Mouse (Mus musculus): ENCODE data around the gene Runx3. TPM values are rescaled to one million over a fixed set of nuclear protein-coding genes. Genes with fewer than 3 reads are reported as not detected.
"Not testable (repeated sequence)": the region's sequence is repeated elsewhere in the genome, so short reads cannot be mapped to it uniquely, and the experiment has no call there.

Gene Runx3
- total RNA-seq, 2 experiments from 2014 or later = not detected

DNA sequence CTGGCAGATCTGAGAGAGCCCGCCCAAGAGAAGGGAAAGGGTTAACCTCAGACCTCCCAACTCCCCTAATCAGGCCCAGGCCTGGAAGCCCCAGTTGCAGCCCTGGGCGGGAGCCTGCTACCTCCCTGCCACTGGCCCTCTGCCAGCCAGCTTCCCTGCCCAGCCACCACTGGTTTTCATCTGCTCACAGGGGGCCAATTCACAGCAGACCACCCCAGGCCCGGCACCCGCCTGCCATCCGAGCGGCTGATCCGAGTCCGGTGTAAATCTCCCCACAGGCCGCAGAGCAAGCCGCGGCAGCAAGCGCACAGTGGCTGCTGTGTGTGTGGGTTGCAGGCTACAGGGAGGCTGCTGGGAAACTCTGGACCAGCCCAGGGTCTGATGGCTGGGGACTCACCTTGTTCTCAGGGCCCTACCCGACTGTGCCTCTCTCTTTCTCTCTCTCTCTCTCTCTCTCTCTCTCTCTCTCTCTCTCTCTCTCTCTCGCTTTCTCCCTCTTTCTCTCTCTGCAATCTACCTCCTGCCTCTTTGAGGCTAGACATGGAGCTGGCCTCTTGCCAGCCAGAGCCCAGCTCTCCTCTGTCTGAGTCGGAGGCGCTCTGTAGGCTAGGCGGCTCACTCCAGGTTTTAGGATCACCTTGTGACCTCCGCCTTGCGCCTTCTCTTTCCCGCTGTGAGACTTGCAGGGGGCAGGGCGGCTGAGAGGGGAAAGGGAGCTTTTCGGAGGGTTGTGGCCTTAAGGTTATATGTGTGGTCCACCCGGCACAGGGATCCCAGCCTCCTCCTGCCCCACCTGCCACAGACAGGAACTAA is 46.2 kb downstream of the Runx3 start:
- DNase-seq (ENCODE audit: extremely low spot score in 1 of 2, low spot score in 1 of 2) = no peak

GRCm38 (mm10) chr4:135167816-135168527 is 47.5 kb downstream of the Runx3 start:
- no peak for DNase-seq (ENCODE audit: extremely low spot score in 1 of 2, low spot score in 1 of 2)

DNA sequence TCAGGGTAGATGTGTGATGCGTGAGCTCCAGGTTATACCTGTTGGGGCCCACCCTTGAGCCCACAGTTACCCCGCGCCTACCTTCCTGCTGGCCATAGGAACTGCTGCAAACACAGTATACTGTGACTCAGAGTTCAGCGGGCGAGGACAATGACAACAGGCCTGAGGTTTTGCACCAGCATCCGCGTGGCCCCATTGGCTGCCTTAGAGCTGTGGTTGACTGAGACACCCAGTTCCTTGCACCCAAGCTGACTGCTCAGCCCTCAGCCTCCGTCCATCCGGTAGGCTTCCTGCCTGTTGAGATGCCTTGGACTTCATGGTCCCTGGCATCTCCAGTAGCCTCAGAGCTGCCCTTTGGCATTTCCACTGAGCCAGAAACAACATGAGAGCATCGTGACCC is 48.6 kb downstream of the Runx3 start:
- DNase-seq (ENCODE audit: extremely low spot score in 1 of 2, low spot score in 1 of 2) = no peak

DNA sequence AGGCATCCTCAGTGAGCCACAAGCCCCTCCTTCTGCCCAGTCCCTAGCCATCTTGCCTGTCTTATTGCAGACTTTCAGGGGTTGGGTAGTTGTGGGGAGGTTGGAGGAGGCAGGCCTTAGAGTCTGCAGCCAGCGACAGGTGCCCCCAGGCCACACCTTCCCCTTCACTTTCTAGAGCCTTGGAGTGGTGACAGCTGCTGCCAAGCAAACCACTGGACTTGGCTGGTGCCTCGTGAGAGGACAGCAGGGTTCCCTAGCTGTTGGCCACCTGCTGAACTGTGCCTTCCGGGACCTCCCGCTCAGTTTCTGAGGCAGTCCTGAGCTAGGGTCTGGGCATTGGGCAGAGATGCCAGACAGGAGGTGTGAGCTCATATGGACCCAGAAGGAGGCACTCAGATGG is 49.0 kb downstream of the Runx3 start:
- no peak for DNase-seq (ENCODE audit: extremely low spot score in 1 of 2, low spot score in 1 of 2)

- no peak for DNase-seq (ENCODE audit: extremely low spot score in 1 of 2, low spot score in 1 of 2)
Observed at GRCm38 (mm10) chr4:135171304-135171875, 50.9 kb downstream of the Runx3 start.

DNA sequence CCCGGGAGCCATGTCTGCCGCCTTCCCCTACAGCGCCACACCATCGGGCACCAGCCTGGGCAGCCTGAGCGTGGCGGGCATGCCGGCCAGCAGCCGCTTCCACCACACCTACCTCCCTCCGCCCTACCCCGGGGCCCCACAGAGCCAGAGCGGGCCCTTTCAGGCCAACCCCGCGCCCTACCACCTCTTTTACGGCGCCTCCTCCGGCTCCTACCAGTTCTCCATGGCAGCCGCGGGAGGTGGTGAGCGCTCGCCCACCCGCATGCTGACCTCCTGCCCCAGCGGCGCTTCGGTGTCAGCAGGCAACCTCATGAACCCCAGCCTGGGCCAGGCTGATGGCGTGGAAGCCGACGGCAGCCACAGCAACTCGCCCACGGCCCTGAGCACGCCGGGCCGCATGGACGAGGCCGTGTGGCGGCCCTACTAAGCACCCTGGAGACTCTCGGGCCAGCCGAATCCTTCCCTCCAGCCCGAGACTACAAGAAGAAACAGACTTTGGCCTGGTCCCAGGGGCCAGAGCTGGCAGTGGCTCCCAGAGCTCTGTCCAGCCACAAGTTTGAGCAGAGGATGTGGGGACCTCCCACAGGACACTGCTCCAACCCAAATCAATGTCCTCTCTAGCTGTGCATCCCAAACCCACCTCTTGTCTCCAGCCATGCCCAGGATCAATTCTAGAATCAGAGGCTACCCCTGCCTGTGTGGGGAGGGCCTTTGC is 55.1 kb downstream of the Runx3 start:
- no peak for DNase-seq (ENCODE audit: extremely low spot score in 1 of 2, low spot score in 1 of 2)

- DNase-seq (ENCODE audit: extremely low spot score in 1 of 2, low spot score in 1 of 2) = no peak
Observed at GRCm38 (mm10) chr4:135177568-135177967, 57.1 kb downstream of the Runx3 start.

- DNase-seq (ENCODE audit: extremely low spot score in 1 of 2, low spot score in 1 of 2) = peak in 1 of 2 experiments; percentile 47
Observed at GRCm38 (mm10) chr4:135179077-135179481, 58.6 kb downstream of the Runx3 start.

DNA sequence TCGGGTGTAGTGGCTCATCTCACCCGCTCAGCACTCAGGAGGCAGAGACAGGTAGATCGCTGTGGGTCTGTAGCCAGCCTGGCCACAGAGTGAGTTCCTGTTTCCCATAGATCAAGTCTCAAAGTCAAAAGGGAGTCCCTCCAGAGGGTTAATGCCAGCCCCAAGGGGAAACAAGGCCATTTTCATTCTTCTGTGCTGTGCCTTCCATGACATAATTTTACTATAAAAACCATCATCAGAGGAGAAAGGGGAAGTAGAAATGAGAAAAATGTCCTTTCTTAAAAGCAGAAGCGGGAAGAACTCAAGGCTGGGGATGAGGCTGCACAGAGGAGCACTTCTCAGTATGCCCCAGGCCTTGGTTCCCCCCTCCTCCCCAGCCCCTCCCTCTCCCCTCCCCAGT is 61.4 kb downstream of the Runx3 start:
- DNase-seq (ENCODE audit: extremely low spot score in 1 of 2, low spot score in 1 of 2) = no peak

DNA sequence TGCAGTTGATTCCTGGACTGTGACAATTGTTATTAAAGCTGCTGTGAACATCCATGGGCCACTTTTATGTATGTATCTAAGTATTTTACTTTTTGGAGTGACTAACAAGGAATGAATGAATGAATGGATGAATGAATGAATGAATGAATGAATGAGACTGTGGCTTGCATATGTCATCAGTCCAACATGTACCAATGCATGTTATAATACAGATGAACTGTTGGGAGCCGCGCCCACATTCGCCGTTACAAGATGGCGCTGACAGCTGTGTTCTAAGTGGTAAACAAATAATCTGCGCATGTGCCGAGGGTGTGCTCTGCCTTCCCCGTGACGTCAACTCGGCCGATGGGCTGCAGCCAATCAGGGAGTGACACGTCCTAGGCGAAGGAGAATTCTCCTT is 63.8 kb downstream of the Runx3 start:
- DNase-seq (ENCODE audit: extremely low spot score in 1 of 2, low spot score in 1 of 2) = not testable (repeated sequence)

- no peak for DNase-seq (ENCODE audit: extremely low spot score in 1 of 2, low spot score in 1 of 2)
Observed at GRCm38 (mm10) chr4:135189452-135190008, 69.1 kb downstream of the Runx3 start.

- no peak for DNase-seq (ENCODE audit: extremely low spot score in 1 of 2, low spot score in 1 of 2)
Observed at GRCm38 (mm10) chr4:135190364-135190763, 69.9 kb downstream of the Runx3 start.

GRCm38 (mm10) chr4:135191185-135191584 is 70.7 kb downstream of the Runx3 start:
- no peak for DNase-seq (ENCODE audit: extremely low spot score in 1 of 2, low spot score in 1 of 2)

DNA sequence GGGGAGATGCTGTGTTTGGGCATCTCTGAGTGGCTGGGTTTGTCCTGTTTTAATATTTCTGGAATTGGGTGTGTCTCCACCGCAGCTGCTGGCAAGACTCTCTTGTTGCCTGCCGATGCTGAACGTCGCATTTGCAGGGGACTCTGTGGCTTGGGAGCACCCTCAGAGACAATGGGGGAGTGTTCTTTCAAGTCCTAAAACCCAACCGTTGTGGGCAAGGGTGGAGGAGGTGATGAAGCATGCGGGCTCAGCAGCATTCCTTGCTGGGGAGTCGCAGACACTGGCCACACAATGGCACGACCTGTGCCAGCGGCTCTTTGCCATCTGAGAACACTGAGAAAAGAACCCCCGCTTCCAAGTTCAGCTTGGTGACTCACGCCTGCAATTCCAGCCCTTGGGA is 71.2 kb downstream of the Runx3 start:
- DNase-seq (ENCODE audit: extremely low spot score in 1 of 2, low spot score in 1 of 2) = no peak

- no peak for DNase-seq (ENCODE audit: extremely low spot score in 1 of 2, low spot score in 1 of 2)
Observed at GRCm38 (mm10) chr4:135192841-135193240, 72.4 kb downstream of the Runx3 start.

DNA sequence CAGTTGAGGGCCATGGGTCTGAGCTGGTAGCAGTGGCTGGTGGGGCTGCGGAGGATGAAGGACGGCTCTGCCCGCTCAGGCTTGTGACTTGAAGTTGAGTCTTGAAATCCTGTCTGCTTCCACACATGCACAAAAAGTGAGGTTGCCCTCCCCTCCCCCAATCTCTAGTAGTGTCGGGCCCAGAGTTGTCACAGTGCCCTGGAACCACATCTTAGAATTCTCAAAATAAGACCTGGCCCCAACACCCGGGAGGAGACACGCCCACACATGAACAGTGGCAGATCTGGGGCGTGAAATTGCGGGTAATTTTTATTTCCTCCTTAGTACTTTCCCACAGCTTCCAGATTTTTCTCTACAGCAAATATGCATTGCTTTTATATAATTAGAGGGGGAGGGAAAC is 77.4 kb downstream of the Runx3 start:
- no peak for DNase-seq (ENCODE audit: extremely low spot score in 1 of 2, low spot score in 1 of 2)

GRCm38 (mm10) chr4:135201771-135202170 is 81.3 kb downstream of the Runx3 start:
- DNase-seq (ENCODE audit: extremely low spot score in 1 of 2, low spot score in 1 of 2) = no peak

DNA sequence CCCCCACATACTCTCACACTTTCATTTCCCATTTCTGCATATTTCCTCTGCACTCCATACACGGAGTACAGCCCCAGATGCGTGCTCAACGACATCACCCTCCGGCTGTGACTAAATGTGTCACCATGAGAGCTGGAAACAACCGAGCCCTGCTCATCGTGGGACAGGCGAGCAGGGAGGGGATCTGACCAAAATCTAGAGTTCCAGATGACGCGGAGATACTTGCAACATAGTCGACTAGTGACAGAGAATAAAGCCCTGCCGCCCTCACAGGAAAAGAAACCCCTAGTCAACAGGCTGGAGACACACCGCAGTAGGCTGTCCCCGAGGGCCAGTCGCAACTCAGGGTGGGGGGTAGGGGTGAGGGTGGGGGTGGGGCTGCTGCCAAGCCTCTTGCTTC is 82.8 kb downstream of the Runx3 start:
- no peak for DNase-seq (ENCODE audit: extremely low spot score in 1 of 2, low spot score in 1 of 2)

DNA sequence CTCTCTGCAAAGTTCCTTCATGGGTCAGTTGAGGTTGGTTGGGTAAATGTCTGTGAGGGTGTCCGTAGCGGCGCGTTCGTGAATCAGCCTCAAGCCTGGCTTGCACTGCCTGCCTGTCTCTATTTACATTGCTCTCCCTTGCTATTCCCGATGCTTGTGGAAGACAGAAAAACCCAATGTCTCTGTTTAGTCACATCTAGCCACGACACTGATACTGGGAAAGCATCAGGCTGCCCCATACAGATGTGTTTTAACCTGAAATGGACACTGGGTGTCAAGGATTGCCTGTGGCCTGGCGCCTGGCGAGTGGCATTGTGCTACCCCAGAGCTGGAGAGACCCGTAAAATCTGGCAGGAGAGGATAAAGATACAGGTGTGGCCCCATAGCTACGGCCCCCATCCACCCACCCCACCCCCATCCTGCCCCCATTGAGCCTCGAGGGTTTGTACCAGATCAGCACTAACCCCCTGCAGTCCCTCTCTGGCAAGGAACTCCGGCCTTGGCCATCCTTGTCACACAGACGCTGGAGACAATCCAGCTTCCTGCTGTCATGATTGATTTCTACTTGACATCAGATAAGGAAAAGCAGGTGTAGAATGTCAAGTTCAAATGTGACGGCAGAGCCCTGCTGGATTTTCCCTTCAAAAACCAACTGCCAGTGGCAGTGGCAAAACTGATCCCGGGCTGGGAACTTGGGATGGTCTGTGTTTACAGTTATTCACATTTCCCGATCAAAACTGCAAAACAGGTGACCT is 83.5 kb downstream of the Runx3 start:
- no peak for DNase-seq (ENCODE audit: extremely low spot score in 1 of 2, low spot score in 1 of 2)

DNA sequence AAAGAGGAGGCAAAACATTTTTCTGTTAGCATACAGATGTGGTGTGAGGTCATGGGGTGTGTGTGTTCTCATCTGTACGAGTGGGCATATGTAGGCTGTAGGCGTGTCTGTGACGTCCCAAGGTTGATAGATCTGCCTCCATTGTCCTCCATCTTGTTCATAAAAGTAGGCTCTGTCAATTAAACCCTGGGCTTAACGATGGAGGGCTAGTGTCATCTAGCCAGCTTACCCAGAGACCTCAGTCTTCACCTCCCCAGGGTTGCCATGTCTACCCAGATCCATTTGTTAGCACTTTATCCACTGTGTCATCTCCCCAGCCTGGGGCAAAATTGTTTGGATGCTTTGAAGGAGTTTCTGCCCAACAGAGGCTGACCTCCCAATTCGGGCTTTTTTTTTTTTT is 84.2 kb downstream of the Runx3 start:
- DNase-seq (ENCODE audit: extremely low spot score in 1 of 2, low spot score in 1 of 2) = no peak

All from layer of hippocampus, postnatal 25 days (tissue).